Comparison of ENCODE assay signal across 16 mouse cellular contexts in the genomic region with DNA sequence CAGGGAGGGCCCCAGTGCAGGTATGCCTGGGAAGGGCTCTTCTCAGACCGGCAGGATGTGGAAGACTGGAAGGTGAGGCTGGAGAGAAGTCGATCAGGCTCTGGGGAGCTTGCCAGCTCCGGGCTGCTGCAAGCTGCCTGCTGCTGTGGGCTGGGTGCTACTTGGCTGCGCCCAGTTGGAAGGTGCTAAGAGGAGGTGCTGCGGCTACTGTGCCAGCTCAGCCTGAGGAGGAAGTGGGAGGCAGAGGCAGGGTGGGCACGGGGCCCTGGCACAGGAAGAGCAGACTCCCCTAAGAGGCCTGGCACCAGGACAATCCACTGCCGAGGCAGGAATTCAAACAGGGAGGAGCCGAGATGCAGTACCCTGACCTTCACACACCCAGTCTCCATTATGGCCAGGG. TPM values are rescaled to one million over a fixed set of nuclear protein-coding genes. Genes with fewer than 3 reads are reported as not detected.
A peak's percentile ranks its signal among the peaks of the same experiment; 100 is the strongest.
DNase-seq lines count a peak whose midpoint lies in the region; ATAC-seq and TF ChIP-seq lines count a peak whose summit lies in the region.
"Had no signal": no experiment of that assay in that cellular context is flagged by ENCODE, and none has a peak within 500 bp of the region (broad histone marks: within the 10 kb centered on the region; RNA-seq: fewer than 3 reads in every experiment).

No protein-coding gene starts in this region.

- H3K4me2 ChIP-seq in embryonic facial prominence, embryonic 13.5 days, result no peak overlapping the region
- H3K4me2 ChIP-seq: heart, embryonic 11.5 days; limb, embryonic 12.5 days; neural tube, embryonic 13.5 days had no signal

- H3K27me3 ChIP-seq in embryonic facial prominence, embryonic 13.5 days, result peaks cover 25% of the 10 kb centered on the region
- peaks cover 45% of the 10 kb centered on the region for H3K27me3 ChIP-seq in embryonic facial prominence, embryonic 10.5 days (replicated peaks; ENCODE audit: low read depth, poor library complexity, severe bottlenecking)
- H3K27me3 ChIP-seq in thymus, adult 2 months (ENCODE audit: control insufficient read depth, insufficient read depth, low read length), result no peaks in the 10 kb centered on the region; the same call in 1 of the 2 replicates

- no peak for TF ChIP-seq POLR2A in thymus, adult 2 months (IDR thresholded peaks at IDR 0.05; ENCODE audit: control insufficient read depth, extremely low read depth, insufficient read depth, low read length, poor library complexity)

- 0 out of 2 replicates have a peak overlapping the region, but pooled peaks have one; percentile 16 for H3K9ac ChIP-seq in embryonic facial prominence, embryonic 13.5 days
- H3K9ac ChIP-seq: forebrain, postnatal 0 days; limb, embryonic 12.5 days; neural tube, embryonic 13.5 days had no signal

- WGBS in embryonic facial prominence, embryonic 13.5 days, result 76% methylated on average over 8 of the region's 8 CpGs
- 79% methylated on average over 8 of the region's 8 CpGs for WGBS in embryonic facial prominence, embryonic 10.5 days
- 27% methylated on average over 8 of the region's 8 CpGs for WGBS in thymus, adult 2 months

- no peaks in the 10 kb centered on the region for H3K9me3 ChIP-seq in embryonic facial prominence, embryonic 13.5 days
- H3K9me3 ChIP-seq in embryonic facial prominence, embryonic 10.5 days, result no peaks in the 10 kb centered on the region
- H3K9me3 ChIP-seq: limb, embryonic 12.5 days; neural tube, embryonic 13.5 days had no signal

- no peak for DNase-seq in embryonic facial prominence, embryonic 10.5 days (ENCODE audit: low spot score)
- DNase-seq in lung, postnatal 14 days, result peak; percentile 11
- DNase-seq in lung, postnatal 25 days (ENCODE audit: low spot score), result no peak
- DNase-seq in left cerebral cortex, postnatal 36 days (ENCODE audit: low spot score in 2 of 2), result peak; percentile 84 to 90
- no peak for DNase-seq in thymus, adult 2 months
- no peak for DNase-seq in spleen, adult 12 weeks (ENCODE audit: low spot score)
- DNase-seq in urinary bladder, postnatal 4 days (ENCODE audit: low spot score in 2 of 2), result no peak
- DNase-seq: B cell, adult 2 months; embryo, embryonic 11 days; forebrain, postnatal 0 days had no signal

- intact Hi-C loops in left cerebral cortex, postnatal 36 days (cut with DNase I), result loop anchor here (2.0 kb wide), 1 partner anchor 36 kb away; no protein-coding TSS in a partner anchor

- no peak for ATAC-seq in embryonic facial prominence, embryonic 13.5 days (ENCODE audit: insufficient number of reproducible peaks, insufficient read depth, low FRiP score, low TSS enrichment, low read depth)
- ATAC-seq: forebrain, postnatal 0 days; hindbrain, postnatal 0 days had no signal

- no peaks in the 10 kb centered on the region for H3K36me3 ChIP-seq in embryonic facial prominence, embryonic 13.5 days
- H3K36me3 ChIP-seq in embryonic facial prominence, embryonic 10.5 days (replicated peaks), result no peaks in the 10 kb centered on the region
- no peaks in the 10 kb centered on the region for H3K36me3 ChIP-seq in thymus, adult 2 months (ENCODE audit: control insufficient read depth, insufficient read depth, low read length)
- H3K36me3 ChIP-seq: limb, embryonic 12.5 days; neural tube, embryonic 13.5 days had no signal

- no peak for TF ChIP-seq CTCF in thymus, adult 2 months (IDR thresholded peaks at IDR 0.05; ENCODE audit: borderline replicate concordance, control insufficient read depth, extremely low read depth, insufficient read depth, low read length, poor library complexity)

- H3K4me1 ChIP-seq in embryonic facial prominence, embryonic 13.5 days, result no peaks in the 10 kb centered on the region
- H3K4me1 ChIP-seq in embryonic facial prominence, embryonic 10.5 days, result peaks cover 17% of the 10 kb centered on the region
- no peaks in the 10 kb centered on the region for H3K4me1 ChIP-seq in thymus, adult 2 months (replicated peaks; ENCODE audit: control insufficient read depth, insufficient read depth, low read length)
- H3K4me1 ChIP-seq: limb, embryonic 12.5 days; neural tube, embryonic 13.5 days had no signal

- H3K27ac ChIP-seq in embryonic facial prominence, embryonic 13.5 days, result no peak overlapping the region
- H3K27ac ChIP-seq in embryonic facial prominence, embryonic 10.5 days (replicated peaks), result no peak overlapping the region
- H3K27ac ChIP-seq in thymus, adult 2 months (ENCODE audit: control insufficient read depth, insufficient read depth, low read length), result no peak overlapping the region
- H3K27ac ChIP-seq: hindbrain, postnatal 0 days; limb, embryonic 12.5 days; neural tube, embryonic 13.5 days had no signal

- no peak overlapping the region for H3K4me3 ChIP-seq in embryonic facial prominence, embryonic 13.5 days
- no peak overlapping the region for H3K4me3 ChIP-seq in embryonic facial prominence, embryonic 10.5 days
- no peak overlapping the region for H3K4me3 ChIP-seq in thymus, adult 2 months (ENCODE audit: control insufficient read depth, insufficient read depth, low read length)
- H3K4me3 ChIP-seq: limb, embryonic 12.5 days; neural tube, embryonic 13.5 days had no signal

RNA-seq across cellular contexts. Expression of a gene that starts 18.4 kb away (rescaled TPM):
- 4.3 and 7.2 TPM in 2 replicates for polyA plus RNA-seq in embryonic facial prominence, embryonic 13.5 days (2015; fragmentation: Nextera tagmentation; extraction: Ambion mirVana)
- polyA plus RNA-seq in embryonic facial prominence, embryonic 10.5 days (2016; fragmentation: Nextera tagmentation; extraction: Ambion mirVana), result 13.0 and 14.4 TPM in 2 replicates
- total RNA-seq in left cerebral cortex, postnatal 36 days (2021), result 100 to 1,000 TPM in 1 of 2 experiments, 10 to 100 TPM in 1; 90.9 to 102 TPM
- polyA plus RNA-seq in thymus, adult 2 months (2012; rRNA removed), result 5.6 and 8.4 TPM in 2 replicates

RNA-seq across cellular contexts. Expression of a gene that starts 35.1 kb away (rescaled TPM):
- polyA plus RNA-seq in embryonic facial prominence, embryonic 13.5 days (2015; fragmentation: Nextera tagmentation; extraction: Ambion mirVana), result 0.76 and 1.2 TPM in 2 replicates
- polyA plus RNA-seq in embryonic facial prominence, embryonic 10.5 days (2016; fragmentation: Nextera tagmentation; extraction: Ambion mirVana), result 0.72 and 0.80 TPM in 2 replicates
- total RNA-seq in left cerebral cortex, postnatal 36 days (2021), result 100 to 1,000 TPM; 326 to 349 TPM
- 0.32 and 0.55 TPM in 2 replicates for polyA plus RNA-seq in thymus, adult 2 months (2012; rRNA removed)
- total RNA-seq: megakaryocyte progenitor cell, adult 5-6 weeks had no signal

RNA-seq across cellular contexts. Expression of a gene that starts 52.1 kb away (rescaled TPM):
- polyA plus RNA-seq in embryonic facial prominence, embryonic 13.5 days (2015; fragmentation: Nextera tagmentation; extraction: Ambion mirVana), result 3.1 and 3.3 TPM in 2 replicates
- polyA plus RNA-seq in embryonic facial prominence, embryonic 10.5 days (2016; fragmentation: Nextera tagmentation; extraction: Ambion mirVana), result 2.1 and 2.2 TPM in 2 replicates
- 100 to 1,000 TPM; 129 to 134 TPM for total RNA-seq in left cerebral cortex, postnatal 36 days (2021)
- 89.5 and 99.1 TPM in 2 replicates for polyA plus RNA-seq in thymus, adult 2 months (2012; rRNA removed)

Comparison
In these comparisons a context has a peak if more than half of its experiments do, and no peak if none do; other contexts are left out.
1. DNase-seq: peak in lung, postnatal 14 days (single experiment) and left cerebral cortex, postnatal 36 days (2 of 2); none in embryonic facial prominence, embryonic 10.5 days (single experiment), lung, postnatal 25 days (single experiment), thymus, adult 2 months (single experiment), spleen, adult 12 weeks (single experiment) and urinary bladder, postnatal 4 days (0 of 2).
2. RNA of a gene that starts 52.1 kb away (polyA plus RNA-seq): 89.5 to 99.1 TPM in thymus, adult 2 months; 3.1 to 3.3 TPM in embryonic facial prominence, embryonic 13.5 days and 2.1 to 2.2 TPM in embryonic facial prominence, embryonic 10.5 days; every median in the first group is over 10 times any median in the second.